Mouse (Mus musculus) frontal cortex, postnatal 10 days (tissue): ENCODE measurements at regions not wholly inside any gene's neighbourhood (a gene's known extent, or its start where the extent isn't known, plus 50 kb on each side); places are given as distances from the start of the nearest gene placed in this dataset.

Source experiments
- DNase-seq, 2 experiments: peaks; one replicate each; pipeline ENCODE4 v3.0.0; 2022; ENCODE audit warnings: low spot score in 2 of 2, mixed read lengths in 1 of 2

GRCm38 (mm10) chr2:170675731-170676130, 55.9 kb upstream of the Dok5 start:
- DNase-seq: no peak

GRCm38 (mm10) chr2:170673683-170674082, 57.9 kb upstream of the Dok5 start:
- no peak for DNase-seq

DNA sequence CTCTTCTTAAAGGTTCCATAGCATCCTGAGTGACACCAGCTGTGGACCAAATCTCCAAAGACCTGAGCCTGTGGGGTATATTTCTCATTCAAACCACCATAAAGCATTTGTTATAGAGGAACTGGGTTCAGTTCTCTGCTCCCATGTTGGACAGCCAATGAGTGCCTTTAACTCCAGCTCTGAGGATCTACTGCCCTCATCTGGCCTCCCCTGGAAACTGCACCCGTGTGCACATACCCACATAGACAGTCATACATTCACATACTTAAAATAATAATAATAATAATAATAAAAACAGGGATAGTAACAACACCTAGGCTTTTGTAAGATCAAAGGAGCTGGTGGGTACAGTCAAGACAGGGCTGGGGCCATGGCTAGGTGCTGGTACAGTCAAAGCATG, 58.8 kb upstream of the Dok5 start:
- no peak for DNase-seq

DNA sequence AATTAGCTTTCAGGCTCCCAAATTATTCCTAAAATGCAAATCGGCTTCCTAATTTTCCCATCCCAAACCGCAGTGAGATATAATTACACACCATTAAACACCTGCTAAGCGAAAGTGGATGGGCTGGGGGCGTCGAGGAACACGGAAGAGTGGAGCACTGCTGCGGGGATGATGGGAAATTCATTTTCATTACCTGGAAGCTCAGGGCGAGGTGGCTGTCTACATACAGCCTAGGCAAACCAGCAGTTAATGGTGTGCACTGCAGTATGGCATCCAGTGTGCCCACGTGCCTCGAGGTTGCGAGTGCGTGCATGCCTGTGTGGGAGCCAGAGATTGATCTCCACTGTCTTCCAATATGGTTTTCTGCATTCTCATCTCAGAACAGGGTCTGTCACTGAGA, 62.6 kb upstream of the Dok5 start:
- no peak for DNase-seq

DNA sequence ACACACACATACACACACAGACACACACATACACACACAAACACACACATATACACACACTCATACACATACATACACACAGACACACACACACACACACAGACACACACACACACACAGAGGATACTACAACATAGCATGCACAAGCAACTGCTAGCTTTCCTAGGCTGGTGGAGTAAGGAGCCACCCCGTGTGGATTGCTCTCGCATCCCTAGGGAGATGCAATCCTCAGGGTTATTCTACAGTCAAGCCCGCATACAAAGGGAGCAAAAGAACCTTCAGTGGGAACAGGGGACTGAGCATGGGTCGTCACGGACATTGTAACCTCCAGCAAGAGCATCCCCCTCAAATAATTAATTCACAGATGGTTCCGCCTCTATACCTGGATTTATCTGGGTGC, 63.1 kb upstream of the Dok5 start:
- DNase-seq: no peak

GRCm38 (mm10) chr2:170662069-170662980, 60.5 kb upstream of the 4930470P17Rik start:
- peak; percentile 47 to 54 for DNase-seq

- DNase-seq: no peak
These were observed 57.5 kb upstream of the 4930470P17Rik start for GRCm38 (mm10) chr2:170659291-170659690.

- DNase-seq: no peak
These were observed 56.7 kb upstream of the 4930470P17Rik start for GRCm38 (mm10) chr2:170658520-170658919.

DNA sequence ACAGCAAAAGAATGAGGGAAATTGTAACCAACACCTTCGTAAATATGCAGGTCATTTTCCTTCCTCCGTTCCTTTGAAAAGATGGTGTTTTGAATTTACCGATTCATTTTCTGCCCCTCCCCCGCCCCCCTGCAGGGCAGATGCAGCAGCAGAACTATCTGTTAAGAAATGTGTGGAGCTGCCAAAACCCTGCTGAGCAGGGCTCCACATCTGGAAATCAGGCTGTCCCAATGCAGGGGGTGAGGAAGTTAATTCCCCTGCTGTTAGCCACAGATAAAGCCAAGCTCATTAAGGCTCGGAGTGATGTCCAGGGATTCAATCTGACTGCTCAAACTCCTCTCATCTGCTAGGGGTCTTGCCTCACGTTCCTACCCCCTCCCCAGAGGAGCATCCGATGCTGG, 56.0 kb upstream of the 4930470P17Rik start:
- DNase-seq: no peak

DNA sequence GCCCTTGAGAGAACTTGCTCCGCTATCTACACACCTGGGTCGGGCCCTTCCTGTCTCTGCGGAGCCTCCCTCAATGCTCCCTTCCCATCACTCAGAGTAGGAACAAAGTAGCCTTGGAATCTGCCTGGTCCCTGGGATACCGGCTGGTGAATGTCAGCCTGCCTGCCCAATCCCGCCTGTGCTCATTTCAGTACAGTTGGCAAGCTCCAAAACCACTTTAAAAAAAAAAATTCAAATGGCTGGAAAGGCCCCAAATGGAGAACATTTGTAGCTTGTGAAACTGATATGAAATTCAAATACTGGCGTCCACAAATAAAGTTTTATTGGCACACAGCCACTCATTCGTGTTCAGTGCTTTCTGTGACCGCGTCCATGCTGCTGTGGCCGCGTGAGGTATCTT, 50.3 kb upstream of the 4930470P17Rik start:
- DNase-seq: no peak
